Mouse (Mus musculus) brain, embryonic 14.5 days (tissue): ENCODE measurements at regions not wholly inside any gene's neighbourhood (a gene's known extent, or its start where the extent isn't known, plus 50 kb on each side); places are given as distances from the start of the nearest gene placed in this dataset.

Experiments used
- DNase-seq: peaks from one replicate; pipeline ENCODE4 v3.0.0-alpha.2; 2011; ENCODE audit warnings: low read depth
- CTCF ChIP-seq: fragments of 200-500 bp; IDR thresholded peaks from 2 replicates; pipeline ENCODE4 v1.5.1; 2012; ENCODE audit warnings: inconsistent platforms, mild to moderate bottlenecking, moderate library complexity, borderline replicate concordance; ENCODE audit not compliant: insufficient read depth, insufficient read length; ENCODE audit errors: extremely low read depth
- POLR2A ChIP-seq: fragments of 200-500 bp; IDR thresholded peaks from 2 replicates; pipeline ENCODE4 v1.6.1; 2012; ENCODE audit warnings: mild to moderate bottlenecking, inconsistent platforms, borderline replicate concordance; ENCODE audit not compliant: poor library complexity, insufficient read depth, insufficient read length, severe bottlenecking; ENCODE audit errors: extremely low read depth

DNA sequence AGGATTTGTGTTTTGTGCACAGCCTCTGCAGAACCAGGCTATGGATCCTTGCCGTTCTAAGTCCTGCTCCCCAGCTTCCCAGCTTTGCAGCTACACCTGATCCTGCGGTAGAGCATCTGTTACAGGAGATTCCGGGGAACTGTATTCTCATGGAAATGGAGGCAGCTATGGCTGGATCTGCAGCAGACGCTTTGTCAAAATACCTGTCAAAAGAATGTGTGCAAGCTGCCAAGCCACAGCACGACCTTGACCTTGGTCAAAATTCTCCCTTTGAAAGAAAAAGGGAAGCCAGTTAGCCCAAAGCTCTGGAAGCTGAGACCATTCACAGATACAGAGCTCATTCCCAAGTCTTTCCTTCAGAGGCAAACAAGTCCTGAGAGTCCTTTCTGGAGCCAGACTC is 255.3 kb downstream of the Med13l start:
- DNase-seq = no peak
- TF ChIP-seq CTCF (no peak), POLR2A (no peak)

DNA sequence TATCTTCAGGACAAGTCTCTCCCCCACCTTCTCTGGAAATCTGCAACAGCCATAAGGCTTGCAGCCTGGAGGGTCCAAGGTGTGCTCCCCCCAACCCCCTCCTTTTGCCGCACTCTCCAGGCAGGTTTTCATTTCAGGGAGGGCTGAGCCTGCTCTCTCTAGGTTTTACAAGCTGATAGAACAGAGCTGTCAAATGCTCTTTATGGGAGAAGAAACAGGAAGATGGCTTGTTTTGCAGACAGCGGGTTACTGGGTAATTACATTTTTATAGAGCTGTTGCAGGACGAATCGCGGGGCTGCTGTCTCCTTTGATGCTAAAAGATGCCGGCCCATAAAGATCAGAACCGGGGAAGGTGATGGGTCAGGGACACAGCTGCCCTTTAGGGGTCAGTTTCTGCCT is 257.8 kb downstream of the Med13l start:
- no peak for DNase-seq
- TF ChIP-seq POLR2A (no peak), CTCF (no peak)

DNA sequence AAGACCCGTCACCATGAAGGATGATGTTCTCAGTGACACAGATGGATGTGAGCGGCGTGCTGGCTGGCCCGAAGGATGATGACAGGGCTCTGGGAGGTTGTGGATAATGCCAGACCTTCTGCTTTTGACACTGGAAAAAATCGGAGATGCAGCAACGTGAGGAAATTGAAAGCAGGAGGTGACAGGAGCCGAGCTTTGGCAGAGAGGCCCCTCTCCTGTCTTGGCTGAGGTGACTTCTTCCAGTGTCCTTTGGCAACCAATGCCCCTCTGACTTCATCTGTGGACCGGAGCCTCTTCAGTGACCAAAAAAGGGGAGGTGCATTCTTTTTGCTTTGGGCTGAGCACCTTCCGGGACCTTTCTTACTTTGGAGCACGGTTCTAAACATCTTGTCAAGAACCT is 264.3 kb downstream of the Med13l start:
- TF ChIP-seq CTCF = no peak
- TF ChIP-seq POLR2A = no peak
- no peak for DNase-seq

DNA sequence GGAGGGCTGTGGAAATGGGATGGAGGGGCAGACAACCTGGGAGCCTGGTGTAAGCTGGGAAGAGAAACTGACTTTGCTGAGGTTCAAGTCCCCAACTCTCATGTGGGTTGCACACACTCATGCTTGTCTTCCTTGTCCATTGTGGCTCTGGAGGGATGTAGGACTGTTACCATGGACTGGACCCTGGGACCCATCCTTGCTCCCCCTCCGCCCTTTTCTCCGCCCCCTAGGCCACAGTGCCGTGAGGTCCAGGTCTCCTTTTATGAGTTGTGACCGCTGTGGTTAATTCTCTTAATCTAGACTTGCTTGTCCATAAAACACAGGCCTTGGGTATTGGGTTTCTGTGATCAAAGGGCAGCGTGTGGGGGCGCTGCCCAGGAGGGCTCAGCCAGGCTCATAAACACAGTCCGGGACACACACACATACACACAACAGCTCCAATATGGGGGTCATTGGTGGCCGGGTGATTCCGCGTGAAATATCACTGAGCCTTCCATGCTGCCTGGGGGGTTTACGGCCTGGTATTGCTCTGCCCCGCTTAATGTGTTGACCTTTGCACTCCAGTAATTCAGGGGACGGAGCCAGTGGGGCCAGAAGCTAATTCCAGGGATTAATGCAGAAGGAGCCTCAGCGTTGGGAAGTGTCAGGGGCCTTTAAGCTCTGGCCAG is 268.7 kb downstream of the Med13l start:
- no peak for DNase-seq
- no peak for TF ChIP-seq POLR2A
- TF ChIP-seq CTCF = no peak

DNA sequence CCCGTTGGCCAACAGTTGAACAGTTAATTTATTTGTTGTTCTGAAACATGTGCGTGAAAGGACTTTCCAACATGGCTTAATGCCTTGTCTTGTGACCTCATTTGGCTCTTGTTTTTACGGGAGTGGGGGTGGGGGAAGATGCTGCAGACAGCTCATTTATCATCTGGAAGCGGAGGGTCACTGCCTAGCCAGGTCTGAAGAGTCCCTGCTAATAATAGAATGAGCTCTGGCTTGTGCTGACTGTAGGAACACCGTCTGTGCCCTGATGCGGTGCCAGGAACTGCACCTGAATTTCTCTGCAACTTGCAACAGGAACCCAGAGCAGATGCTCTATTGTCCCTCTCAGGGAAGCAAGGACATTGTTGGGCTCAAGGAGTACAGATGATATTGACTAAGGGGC is 272.2 kb downstream of the Med13l start:
- TF ChIP-seq CTCF (no peak), POLR2A (no peak)
- DNase-seq = peak; percentile 15

DNA sequence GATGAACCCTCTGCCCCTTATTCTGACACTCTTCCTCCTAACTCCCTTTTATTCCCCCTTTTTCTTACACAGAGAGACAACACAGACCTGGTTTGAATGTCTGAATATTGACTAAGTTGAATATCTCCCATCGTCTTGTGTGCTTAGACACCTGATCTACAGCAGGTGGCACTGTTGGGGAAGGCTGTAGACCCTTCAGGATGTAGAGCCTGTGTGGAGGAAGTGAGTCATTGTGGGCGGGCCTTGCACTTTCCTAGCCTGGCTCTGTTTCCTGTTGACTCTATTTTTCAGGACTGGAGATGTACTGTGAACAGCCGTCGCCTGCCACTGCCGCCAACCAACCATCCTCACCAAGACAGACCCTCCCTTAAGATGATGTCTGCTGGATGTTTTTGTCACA is 273.6 kb downstream of the Med13l start:
- TF ChIP-seq CTCF (no peak), POLR2A (no peak)
- DNase-seq = no peak

DNA sequence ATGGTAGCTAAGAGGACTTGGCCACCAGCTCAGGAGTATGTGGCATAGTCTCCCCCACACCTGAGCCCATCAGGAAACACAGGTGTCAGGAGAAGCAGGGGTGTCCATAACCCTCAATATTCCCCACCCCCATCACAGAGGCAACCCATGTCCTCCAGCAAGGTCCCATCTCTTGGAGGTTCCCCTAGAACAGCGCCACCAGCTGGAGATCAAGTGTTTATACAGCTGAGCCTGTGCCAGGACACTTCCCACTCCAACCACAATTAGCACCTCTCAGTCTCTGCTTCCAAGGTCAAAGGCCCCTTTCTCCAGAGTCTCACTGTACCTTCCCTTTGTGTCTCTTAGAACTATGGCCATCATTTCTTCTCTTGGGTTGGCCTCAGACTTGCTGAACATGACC is 276.5 kb downstream of the Med13l start:
- TF ChIP-seq POLR2A (no peak), CTCF (no peak)

DNA sequence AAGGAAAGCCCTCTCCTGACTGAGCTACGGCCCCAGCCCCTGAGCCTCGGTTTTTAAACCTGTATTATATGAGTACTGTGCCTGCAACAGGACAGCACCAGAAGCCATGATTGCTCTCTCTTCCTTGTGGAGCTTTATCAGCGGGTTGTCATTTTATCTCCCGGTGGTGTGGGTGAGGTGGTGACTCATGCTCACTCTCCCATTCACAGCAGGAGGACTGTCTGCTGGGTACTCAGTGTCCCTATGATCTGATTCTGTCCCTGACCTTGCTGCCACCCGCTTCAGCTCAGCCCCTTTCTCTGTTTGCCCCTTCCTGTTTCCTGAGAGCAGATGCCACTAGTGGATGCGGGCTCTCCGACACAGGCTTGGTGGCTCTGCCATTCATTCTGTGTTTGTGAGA is 277.9 kb downstream of the Med13l start:
- DNase-seq = no peak
- TF ChIP-seq CTCF (no peak), POLR2A (no peak)

More for the DNA sequence above, 276.5 kb downstream of the Med13l start:
- no peak for DNase-seq

DNA sequence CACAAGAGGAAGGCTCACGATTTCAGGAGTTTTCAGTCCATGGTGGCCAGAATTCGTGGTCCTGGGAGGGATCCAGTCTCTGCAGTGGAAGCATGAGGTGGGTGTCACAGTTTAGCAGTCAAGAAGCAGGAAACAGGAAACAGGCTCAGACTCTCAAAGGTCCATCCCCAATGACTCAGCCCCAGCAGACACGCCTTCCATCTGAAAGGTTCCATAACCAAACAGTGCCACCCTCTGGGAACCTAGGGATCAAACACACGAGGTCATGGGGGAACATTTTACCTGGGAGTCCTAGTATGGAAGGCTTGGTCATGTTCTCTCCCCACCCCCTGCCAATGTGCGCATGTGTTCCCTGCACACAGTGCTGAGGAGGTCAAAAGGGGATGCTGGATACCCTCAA is 279.4 kb downstream of the Med13l start:
- no peak for DNase-seq
- TF ChIP-seq POLR2A (no peak), CTCF (no peak)

DNA sequence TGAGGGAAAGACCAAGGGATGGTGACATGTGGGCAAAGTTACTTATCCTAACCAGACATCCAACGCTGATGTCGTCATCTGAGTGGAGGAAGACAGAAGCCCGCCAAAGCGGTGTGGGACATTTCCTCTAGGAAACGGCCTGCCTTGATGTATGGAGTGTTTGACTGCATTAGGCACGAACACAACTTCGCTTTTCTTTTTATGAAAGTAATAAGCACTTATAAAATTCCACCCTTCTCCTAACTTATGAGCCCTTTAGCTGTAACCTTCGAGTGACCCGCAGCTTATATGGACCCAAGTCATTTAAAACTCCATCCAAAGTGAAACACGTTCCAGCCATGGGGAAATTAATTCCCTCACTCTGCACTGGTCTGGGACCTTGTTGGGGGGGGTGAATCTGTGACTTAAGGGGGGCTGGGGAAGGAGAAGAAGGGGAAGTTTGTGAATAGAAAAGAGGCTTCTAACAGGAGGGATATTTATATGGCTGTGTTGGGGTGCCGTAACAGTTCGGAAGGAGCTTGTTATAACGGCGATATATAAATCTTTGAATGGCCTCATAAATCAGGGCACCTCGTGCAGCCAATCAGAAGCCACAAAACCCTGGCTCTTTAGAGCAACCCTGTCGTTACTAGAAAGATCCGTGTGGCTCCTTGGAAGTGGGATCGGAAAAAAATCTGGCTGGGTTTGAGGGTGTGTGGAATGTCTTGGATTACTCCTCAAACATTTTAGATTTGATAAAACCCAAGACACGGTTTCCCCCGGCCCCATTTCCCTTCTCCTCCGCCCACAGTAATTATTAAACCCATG is 280.9 kb downstream of the Med13l start:
- no peak for DNase-seq
- TF ChIP-seq CTCF = no peak
- TF ChIP-seq POLR2A = no peak

DNA sequence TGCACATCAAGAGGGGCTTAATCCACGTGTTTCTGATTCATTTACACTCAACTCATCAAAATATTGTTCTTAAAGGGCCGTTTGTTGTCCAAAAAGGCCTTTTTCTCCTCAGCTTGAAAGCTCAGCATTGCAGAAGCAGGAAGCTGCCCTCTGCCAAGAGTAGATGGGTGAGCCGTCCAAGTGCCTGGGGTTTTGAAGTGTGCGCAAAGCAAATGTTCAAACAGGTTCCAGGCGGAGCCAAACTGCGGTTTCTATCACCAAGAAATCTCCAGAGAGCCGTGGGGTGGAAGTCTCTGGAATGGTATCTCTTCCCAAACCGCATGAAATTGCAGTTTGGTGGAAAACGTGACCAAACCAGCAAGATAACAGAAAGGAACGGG is 281.5 kb downstream of the Med13l start:
- DNase-seq = peak; percentile 10
- TF ChIP-seq POLR2A = no peak
- no peak for TF ChIP-seq CTCF

DNA sequence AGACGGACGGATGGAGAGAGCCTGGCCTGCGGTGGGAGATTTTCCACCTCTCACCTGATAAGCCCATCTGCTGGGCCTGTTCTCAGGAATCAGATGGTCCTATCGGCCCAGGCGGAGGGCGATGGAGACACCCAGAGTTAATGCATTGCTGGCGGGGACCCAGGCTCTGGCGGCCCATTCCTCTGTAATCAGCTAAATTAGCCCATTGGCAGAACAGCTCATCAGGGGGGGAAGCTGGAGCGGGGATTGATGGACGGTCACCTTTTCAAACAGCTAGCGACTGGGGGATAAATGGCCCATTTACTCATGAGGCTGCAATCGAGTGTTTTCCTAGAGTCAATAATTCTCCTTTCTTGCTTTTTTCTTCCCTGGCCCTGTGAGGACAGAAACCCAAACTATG is 296.5 kb downstream of the Med13l start:
- peak; percentile 76 for DNase-seq
- TF ChIP-seq POLR2A (no peak), CTCF (no peak)
